Mouse (Mus musculus) embryonic facial prominence, embryonic 12.5 days (tissue): Measurements from ENCODE around the gene Ispd. TPM values are rescaled to one million over a fixed set of nuclear protein-coding genes. Genes with fewer than 3 reads are reported as not detected.

Experiments
- ATAC-seq: fragments of 200-750 bp; cut with Nextera tagmentation; 2 replicates; pipeline ENCODE4 v1.8.0; 2017; ENCODE audit not compliant: insufficient number of reproducible peaks, insufficient read depth, low FRiP score, low TSS enrichment
- H3K27ac ChIP-seq: fragments of 300-500 bp; sonication (generic); 2 replicates; pipeline ENCODE4 v1.5.1; 2016; ENCODE audit warnings: mild to moderate bottlenecking
- H3K27me3 ChIP-seq: fragments of 300-500 bp; sonication (generic); 2 replicates; pipeline ENCODE4 v1.6.1; 2016; ENCODE audit warnings: mild to moderate bottlenecking, moderate library complexity
- H3K36me3 ChIP-seq: fragments of 300-500 bp; sonication (generic); 2 replicates; pipeline ENCODE4 v1.6.1; 2016; ENCODE audit warnings: mild to moderate bottlenecking
- H3K4me1 ChIP-seq: fragments of 300-500 bp; sonication (generic); 2 replicates; pipeline ENCODE4 v1.6.1; 2016
- H3K4me2 ChIP-seq: fragments of 300-500 bp; sonication (generic); replicated peaks from 2 replicates; pipeline ENCODE4 v1.6.1; 2016; ENCODE audit warnings: mild to moderate bottlenecking, moderate library complexity
- H3K4me3 ChIP-seq: fragments of 300-500 bp; sonication (generic); 2 replicates; pipeline ENCODE4 v1.5.1; 2016; ENCODE audit warnings: mild to moderate bottlenecking
- H3K9ac ChIP-seq: fragments of 300-500 bp; sonication (generic); 2 replicates; pipeline ENCODE4 v1.6.1; 2016; ENCODE audit warnings: mild to moderate bottlenecking, moderate library complexity
- H3K9me3 ChIP-seq: fragments of 300-500 bp; sonication (generic); 2 replicates; pipeline ENCODE4 v1.6.1; 2016; ENCODE audit warnings: mild to moderate bottlenecking, moderate library complexity
- WGBS: fragments of 180-500 bp; shearing (Covaris S2); methylation state at CpG from one replicate; pipeline ENCODE4 v1.1.7; 2016; 5-methylcytosine and 5-hydroxymethylcytosine counted together
- polyA plus RNA-seq: library from polyadenylated mRNA; unstranded; fragments of >200 nt; fragmentation: Nextera tagmentation; extraction: Ambion mirVana; gene quantifications from 2 replicates; pipeline ENCODE4 v1.2.1, GENCODE M21; 2016

Gene Ispd
- polyA plus RNA-seq, 1 experiment from 2014 or later, result 10.6 TPM

DNA sequence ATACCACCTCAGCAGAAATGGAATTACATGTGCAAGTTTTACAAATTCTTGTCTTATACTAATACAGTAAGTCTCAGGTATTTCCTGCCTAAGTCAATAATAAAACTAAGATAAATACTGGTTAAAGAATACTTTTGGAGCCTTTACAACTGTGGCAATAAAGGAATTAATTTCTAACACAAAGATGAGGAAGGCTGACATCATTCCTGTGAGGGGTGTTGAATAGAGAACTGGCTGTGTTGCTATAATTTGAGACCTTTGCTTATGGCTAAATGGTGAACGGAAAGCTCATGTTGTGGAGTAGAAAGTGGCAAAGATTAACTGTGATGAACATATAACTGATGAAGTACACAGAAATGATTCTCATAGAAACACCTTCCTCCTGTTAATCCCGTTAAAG, 149.7 kb downstream of the Ispd start:
- Histone ChIP-seq H3K4me3 (no peak overlapping the region), H3K27ac (no peak overlapping the region), H3K4me1 (peaks cover 4% of the 10 kb centered on the region; the same call in 1 of the 2 replicates), H3K4me2 (no peak overlapping the region), H3K9me3 (no peaks in the 10 kb centered on the region), H3K9ac (no peak overlapping the region), H3K27me3 (no peaks in the 10 kb centered on the region), H3K36me3 (no peaks in the 10 kb centered on the region)
- 74% methylated on average over 2 of the region's 2 CpGs for WGBS
- ATAC-seq, result no peak

DNA sequence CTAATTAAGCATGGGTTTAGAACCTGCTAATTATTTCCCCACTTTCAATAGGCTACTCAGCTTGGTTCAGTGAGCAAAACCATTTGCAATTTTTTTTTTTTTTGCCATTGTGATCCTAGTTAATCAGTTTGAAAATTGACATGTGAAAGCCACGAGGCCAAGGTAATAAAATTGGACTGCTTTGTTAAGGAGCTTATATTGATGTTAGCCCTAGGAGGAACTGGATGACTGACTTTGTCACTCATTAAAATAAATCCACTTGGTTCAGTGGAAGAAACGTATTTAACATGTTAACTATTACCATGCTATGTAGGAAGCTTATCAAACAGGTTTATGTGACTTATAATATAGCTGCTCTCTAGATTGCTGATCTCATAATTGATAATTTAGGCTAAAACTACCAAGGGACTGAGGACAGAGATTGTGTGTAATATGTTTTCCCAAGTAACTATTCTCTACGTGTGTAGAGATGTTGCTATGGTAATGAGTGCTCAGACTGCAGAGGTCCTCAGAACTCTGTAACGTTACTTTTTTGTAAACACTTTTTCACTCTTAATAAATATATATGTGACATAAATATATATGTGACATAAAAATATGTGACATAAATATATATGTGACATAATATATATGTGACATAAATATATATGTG, 150.3 kb downstream of the Ispd start:
- 63% methylated on average over 4 of the region's 4 CpGs for WGBS
- H3K9me3 ChIP-seq, result no peaks in the 10 kb centered on the region
- no peaks in the 10 kb centered on the region for H3K36me3 ChIP-seq
- no peak overlapping the region for H3K4me3 ChIP-seq
- H3K27me3 ChIP-seq, result no peaks in the 10 kb centered on the region
- peaks cover 4% of the 10 kb centered on the region; the same call in 1 of the 2 replicates for H3K4me1 ChIP-seq
- no peak overlapping the region for H3K4me2 ChIP-seq
- H3K9ac ChIP-seq, result no peak overlapping the region
- ATAC-seq, result no peak
- no peak overlapping the region for H3K27ac ChIP-seq

DNA sequence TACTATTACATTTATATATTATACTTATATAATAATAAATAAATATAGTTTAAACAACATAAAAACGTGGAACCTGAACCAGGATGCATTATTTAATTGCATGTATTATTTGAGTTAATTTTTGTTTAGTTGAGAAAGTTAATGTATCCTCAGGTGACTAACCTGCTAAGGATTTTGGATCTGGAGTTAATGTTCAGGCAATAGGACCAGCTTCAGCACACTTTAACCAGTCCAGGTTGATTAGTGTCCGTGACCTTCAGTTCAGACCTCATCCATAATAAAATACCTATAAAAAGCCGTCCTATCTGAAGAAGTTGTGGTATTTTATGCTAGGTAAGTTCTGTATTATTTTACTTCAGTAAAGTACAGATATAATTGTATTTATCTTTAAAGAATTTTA, 151.3 kb downstream of the Ispd start:
- Histone ChIP-seq H3K36me3 (no peaks in the 10 kb centered on the region), H3K27me3 (no peaks in the 10 kb centered on the region), H3K27ac (no peak overlapping the region), H3K4me1 (peaks cover 4% of the 10 kb centered on the region; the same call in 1 of the 2 replicates), H3K9me3 (no peaks in the 10 kb centered on the region), H3K4me3 (no peak overlapping the region), H3K4me2 (no peak overlapping the region), H3K9ac (no peak overlapping the region)
- ATAC-seq, result no peak
- WGBS, result 84% methylated on average over 3 of the region's 3 CpGs

DNA sequence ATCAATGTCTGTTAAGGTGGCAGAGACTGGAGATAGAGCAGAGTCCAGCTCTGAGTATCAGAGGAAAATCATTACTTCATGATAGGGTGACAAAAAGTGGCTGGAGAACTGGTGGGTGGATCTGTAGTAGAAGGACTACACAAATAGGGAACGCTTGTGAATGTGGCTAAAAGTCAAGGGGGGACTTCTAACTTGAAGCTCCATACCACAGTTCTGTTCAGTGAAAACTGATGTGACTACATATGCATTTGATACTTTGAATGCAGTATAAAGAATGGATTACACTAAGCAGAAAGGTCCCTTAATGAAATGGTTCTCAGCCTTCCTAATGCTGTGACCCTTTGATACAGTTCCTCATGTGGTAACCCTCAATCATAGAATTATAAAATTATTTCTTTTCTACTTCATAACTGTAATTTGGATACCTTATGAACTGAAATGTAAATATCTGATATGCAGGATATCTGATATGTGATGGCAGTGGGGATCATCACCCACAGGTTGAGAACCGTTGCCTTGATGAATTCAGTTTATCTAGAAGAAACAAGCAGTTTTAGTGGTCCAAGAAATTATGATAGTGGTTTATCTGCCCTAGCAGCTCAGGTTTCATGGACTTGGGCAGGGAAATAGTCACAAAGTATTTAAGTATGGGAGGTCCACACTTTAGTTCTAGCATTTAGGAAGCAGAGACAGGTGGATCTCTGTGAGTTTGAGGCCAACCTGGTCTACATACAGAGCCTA, 152.1 kb downstream of the Ispd start:
- no peaks in the 10 kb centered on the region for H3K27me3 ChIP-seq
- no peak overlapping the region for H3K9ac ChIP-seq
- no peaks in the 10 kb centered on the region for H3K9me3 ChIP-seq
- H3K36me3 ChIP-seq, result no peaks in the 10 kb centered on the region
- peaks cover 4% of the 10 kb centered on the region; the same call in 1 of the 2 replicates for H3K4me1 ChIP-seq
- WGBS, result 80% methylated on average over 2 of the region's 2 CpGs
- no peak for ATAC-seq
- no peak overlapping the region for H3K27ac ChIP-seq
- H3K4me3 ChIP-seq, result no peak overlapping the region
- no peak overlapping the region for H3K4me2 ChIP-seq

DNA sequence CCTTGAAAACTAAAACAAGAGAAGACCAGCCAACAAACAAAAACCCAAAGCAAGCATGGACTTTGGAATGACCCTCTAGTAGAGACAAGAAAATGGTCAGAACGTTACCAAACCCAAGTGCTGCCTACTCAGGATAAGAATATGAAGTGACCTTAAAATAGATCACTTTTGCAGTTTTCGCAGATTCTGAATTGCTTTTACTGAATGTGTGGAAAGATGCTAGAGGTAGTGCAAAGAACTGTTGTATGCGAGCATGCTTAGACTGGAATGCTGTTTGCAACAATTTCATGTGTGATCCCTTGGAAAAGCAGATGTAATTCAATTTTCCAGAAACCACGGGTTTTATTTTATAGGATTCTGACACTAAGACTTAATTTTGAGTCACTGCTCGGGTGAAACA, 153.3 kb downstream of the Ispd start:
- Histone ChIP-seq H3K27me3 (no peaks in the 10 kb centered on the region), H3K27ac (no peak overlapping the region), H3K36me3 (no peaks in the 10 kb centered on the region), H3K4me2 (no peak overlapping the region), H3K9ac (no peak overlapping the region), H3K9me3 (no peaks in the 10 kb centered on the region), H3K4me1 (peaks cover 4% of the 10 kb centered on the region; the same call in 1 of the 2 replicates), H3K4me3 (no peak overlapping the region)
- ATAC-seq, result no peak
- 87% methylated on average over 5 of the region's 5 CpGs for WGBS

DNA sequence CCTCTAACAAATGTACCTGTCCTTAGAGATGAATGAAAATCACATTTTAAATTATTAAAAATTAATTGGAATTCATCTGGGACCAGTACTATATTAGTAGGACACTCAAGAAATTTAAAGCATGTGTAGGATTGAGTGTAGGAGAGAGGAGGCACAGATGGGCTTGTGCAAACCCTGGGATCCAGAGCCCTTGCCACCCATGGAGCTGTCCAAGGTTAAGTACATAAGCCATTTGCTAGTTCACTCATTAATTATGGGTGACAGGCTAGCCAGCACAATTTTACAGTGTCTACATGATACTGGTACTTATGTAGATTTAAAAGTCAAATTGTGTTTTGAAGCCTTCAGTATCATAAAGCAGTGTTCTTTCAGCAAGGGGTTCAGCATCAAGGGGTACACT, 164.1 kb downstream of the Ispd start:
- no peak for ATAC-seq
- no peaks in the 10 kb centered on the region for H3K27me3 ChIP-seq
- H3K4me2 ChIP-seq, result no peak overlapping the region
- H3K36me3 ChIP-seq, result no peaks in the 10 kb centered on the region
- H3K4me3 ChIP-seq, result no peak overlapping the region
- H3K9me3 ChIP-seq, result no peaks in the 10 kb centered on the region
- H3K27ac ChIP-seq, result no peak overlapping the region
- H3K9ac ChIP-seq, result no peak overlapping the region
- H3K4me1 ChIP-seq, result no peaks in the 10 kb centered on the region; the same call in 1 of the 2 replicates

DNA sequence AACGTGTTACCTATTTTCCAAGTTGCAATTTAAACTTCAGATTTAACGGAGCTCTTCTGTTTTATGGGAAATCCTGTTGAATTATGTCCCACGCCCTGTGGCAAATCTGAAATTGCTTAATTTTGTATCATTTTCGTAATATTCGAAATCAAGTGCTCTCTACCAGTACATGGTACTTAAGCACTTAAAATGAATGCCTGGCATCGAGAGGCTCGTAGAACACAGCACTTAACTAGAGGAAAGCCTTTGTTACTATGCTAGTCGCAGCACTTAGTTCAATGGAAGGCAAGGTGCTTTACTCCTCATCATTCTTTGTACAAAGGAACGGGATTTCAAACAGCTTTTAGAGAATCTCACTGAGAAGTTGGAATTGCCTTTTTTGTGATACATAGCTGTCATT, 168.2 kb downstream of the Ispd start:
- Histone ChIP-seq H3K4me3 (no peak overlapping the region), H3K27ac (no peak overlapping the region), H3K4me2 (no peak overlapping the region), H3K36me3 (no peaks in the 10 kb centered on the region), H3K4me1 (no peaks in the 10 kb centered on the region; the same call in 1 of the 2 replicates), H3K9ac (no peak overlapping the region), H3K27me3 (no peaks in the 10 kb centered on the region), H3K9me3 (no peaks in the 10 kb centered on the region)
- ATAC-seq, result no peak
- WGBS, result 84% methylated on average over 9 of the region's 9 CpGs

DNA sequence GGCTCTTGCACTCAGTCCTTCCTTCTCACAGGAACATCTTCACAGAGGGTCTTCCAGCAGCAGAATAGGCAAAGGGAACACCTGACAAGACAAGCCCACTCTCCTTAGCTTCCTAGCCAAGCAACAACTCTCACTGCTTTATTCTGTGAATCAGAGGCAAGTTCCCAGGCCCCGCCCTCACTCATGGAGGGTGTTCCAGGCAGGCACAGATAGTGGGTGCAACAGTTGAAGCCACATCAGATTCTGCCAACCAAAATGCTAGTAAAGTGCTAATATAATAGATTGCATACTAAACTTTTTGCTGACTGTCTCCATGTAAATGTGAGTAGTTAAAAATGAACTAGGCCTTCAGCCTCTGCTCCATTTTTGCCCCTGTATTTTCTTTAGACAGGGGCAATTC, 173.4 kb downstream of the Ispd start:
- H3K27me3 ChIP-seq, result no peaks in the 10 kb centered on the region
- no peak overlapping the region for H3K27ac ChIP-seq
- no peak overlapping the region for H3K9ac ChIP-seq
- no peak for ATAC-seq
- 96% methylated on average over 1 of the region's 1 CpGs for WGBS
- H3K9me3 ChIP-seq, result no peaks in the 10 kb centered on the region
- no peak overlapping the region for H3K4me2 ChIP-seq
- no peak overlapping the region for H3K4me3 ChIP-seq
- no peaks in the 10 kb centered on the region for H3K4me1 ChIP-seq
- no peaks in the 10 kb centered on the region for H3K36me3 ChIP-seq

DNA sequence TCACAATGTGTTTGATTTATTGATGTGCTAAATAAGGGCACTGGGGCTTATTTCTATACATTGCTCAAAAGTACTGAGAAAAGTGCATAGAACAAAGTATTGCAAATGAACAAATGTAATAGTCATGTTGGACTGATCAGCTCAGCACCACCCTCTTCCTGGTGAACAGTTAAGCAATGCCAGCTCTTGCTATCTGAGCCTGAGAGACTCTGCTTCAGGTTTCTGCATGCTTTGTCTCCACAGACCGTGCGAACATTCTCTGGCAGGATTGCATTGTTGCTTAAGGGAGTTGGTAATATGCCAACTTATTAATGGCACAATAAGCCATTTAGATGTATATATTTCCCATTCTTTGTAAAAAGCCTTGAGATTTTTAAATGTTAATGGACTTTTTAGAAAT, 182.9 kb downstream of the Ispd start:
- Histone ChIP-seq H3K4me2 (no peak overlapping the region), H3K9me3 (no peaks in the 10 kb centered on the region), H3K4me1 (no peaks in the 10 kb centered on the region), H3K27me3 (no peaks in the 10 kb centered on the region), H3K4me3 (no peak overlapping the region), H3K9ac (no peak overlapping the region), H3K27ac (no peak overlapping the region), H3K36me3 (no peaks in the 10 kb centered on the region)
- WGBS, result 73% methylated on average over 2 of the region's 2 CpGs
- no peak for ATAC-seq

DNA sequence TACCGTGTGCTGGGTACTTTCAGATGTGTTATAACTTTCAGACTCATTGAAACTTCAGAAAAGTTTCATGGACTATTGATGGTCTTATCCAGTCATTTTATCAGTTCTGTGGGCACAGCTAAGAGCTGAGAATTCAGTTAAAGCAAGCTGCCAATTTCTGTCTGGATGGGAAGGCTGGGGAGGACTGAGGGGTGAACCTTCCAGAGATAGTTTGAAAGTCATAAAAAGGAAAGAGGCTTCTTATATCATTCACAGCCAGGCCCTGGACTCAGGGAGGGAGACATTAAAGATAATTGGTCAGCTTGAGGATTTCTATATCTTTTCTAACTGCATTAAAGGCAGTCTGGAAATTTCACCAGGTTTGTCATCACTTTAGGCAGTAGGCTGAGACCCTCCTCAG, 185.7 kb downstream of the Ispd start:
- H3K4me2 ChIP-seq, result no peak overlapping the region
- no peak for ATAC-seq

DNA sequence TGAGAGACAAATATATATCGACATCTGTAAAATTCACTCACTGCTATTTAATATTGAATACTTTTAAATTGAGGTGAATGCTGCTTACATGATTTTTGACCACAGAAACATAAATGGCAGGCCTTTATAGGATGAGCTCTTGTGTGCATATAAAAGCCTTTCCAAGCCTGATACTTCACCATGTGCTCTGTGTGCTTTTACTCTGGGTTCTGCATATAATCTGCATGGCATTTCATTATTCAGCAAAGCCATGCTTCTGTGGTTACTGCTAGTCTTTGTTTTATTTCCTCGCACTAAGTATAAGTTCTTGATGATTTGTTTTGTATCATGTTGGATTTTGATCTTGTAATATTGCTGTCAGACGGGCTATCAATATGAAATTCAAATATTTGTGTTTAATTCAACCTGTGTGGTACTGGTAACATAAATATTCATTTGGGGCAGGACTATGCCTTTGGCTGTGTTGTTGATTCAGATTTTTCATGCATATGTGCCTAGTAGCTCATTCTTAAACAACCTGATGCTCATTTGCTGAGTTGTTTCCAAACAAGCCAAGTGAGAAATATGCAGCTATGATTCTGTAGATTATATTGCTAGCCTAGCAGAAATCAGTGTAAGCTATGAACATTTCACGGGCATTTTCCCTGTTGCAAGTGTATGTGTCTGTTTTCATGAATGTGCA, 189.3 kb downstream of the Ispd start:
- no peak for ATAC-seq
- no peak overlapping the region for H3K27ac ChIP-seq
- H3K4me3 ChIP-seq, result no peak overlapping the region
- no peaks in the 10 kb centered on the region for H3K9me3 ChIP-seq
- no peaks in the 10 kb centered on the region for H3K36me3 ChIP-seq
- no peaks in the 10 kb centered on the region for H3K4me1 ChIP-seq
- WGBS, result 86% methylated on average over 4 of the region's 4 CpGs
- no peak overlapping the region for H3K9ac ChIP-seq
- H3K4me2 ChIP-seq, result no peak overlapping the region
- H3K27me3 ChIP-seq, result no peaks in the 10 kb centered on the region

More for the DNA sequence above, 185.7 kb downstream of the Ispd start:
- H3K27me3 ChIP-seq, result no peaks in the 10 kb centered on the region
- H3K9me3 ChIP-seq, result no peaks in the 10 kb centered on the region
- H3K9ac ChIP-seq, result no peak overlapping the region
- no peak overlapping the region for H3K4me3 ChIP-seq
- H3K27ac ChIP-seq, result no peak overlapping the region
- 97% methylated on average over 1 of the region's 1 CpGs for WGBS
- no peaks in the 10 kb centered on the region for H3K36me3 ChIP-seq
- H3K4me1 ChIP-seq, result no peaks in the 10 kb centered on the region

DNA sequence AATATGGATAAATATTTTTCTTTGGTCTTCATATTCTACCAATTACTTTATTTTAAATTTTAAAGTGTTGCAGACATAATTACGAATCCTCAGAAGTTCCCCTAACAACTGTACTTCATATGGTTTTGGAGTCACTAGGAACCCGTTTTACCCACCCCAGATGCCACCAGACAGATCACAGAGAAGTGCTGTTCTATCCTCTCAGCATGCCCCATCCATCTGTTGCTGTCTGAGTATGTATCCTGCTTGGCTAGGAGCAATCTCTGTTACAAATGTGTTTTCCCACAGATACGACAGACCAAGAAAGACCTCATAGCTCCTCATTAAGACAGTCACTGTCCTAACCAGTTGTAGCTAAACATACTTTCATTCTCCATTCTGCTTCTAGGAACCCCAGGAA, 203.6 kb downstream of the Ispd start:
- Histone ChIP-seq H3K4me3 (no peak overlapping the region), H3K4me1 (no peaks in the 10 kb centered on the region), H3K4me2 (no peak overlapping the region), H3K27ac (no peak overlapping the region), H3K36me3 (no peaks in the 10 kb centered on the region), H3K9ac (no peak overlapping the region), H3K27me3 (no peaks in the 10 kb centered on the region), H3K9me3 (no peaks in the 10 kb centered on the region)
- ATAC-seq, result no peak
- 67% methylated on average over 3 of the region's 3 CpGs for WGBS
